Mouse (Mus musculus): ENCODE data around the gene Supt20. TPM values are rescaled to one million over a fixed set of nuclear protein-coding genes. Genes with fewer than 3 reads are reported as not detected.

Supt20 gene
- total and polyA plus RNA-seq, 3 experiments: 31.6 to 66.6 TPM; not detected in 1

DNA sequence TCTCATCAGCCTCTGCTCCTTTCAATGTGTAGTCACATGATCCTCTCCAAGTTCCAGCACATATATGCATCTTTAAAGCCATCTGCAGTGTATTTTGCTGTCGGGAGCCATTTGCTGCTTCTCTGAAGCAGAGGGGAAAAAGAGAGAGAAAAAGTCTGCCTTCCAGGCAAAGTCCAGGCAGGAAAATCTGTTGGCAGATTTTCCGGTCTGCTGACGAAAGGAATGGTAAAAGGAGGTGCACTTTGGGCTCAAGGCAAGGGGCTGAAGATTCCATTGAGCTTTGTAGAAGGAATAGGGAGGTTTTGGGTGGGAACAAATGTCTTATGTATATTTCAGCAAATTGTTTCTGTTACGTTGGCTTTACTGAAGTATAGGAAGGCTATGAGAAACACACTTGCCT lies 41.0 kb upstream of the Supt20 start:
- H3K9ac ChIP-seq (ENCODE audit: control insufficient read depth, low read depth, low read length, poor library complexity, severe bottlenecking): no peak overlapping the region
- DNase-seq (ENCODE audit: low read depth, low spot score): no peak
- no peaks in the 10 kb centered on the region; a peak in 1 of 4 replicates for H3K4me1 ChIP-seq (ENCODE audit: control insufficient read depth in 1 of 2, insufficient read depth in 2 of 2, low read length in 2 of 2)
- no peaks in the 10 kb centered on the region for H3K79me2 ChIP-seq (ENCODE audit: control insufficient read depth, insufficient read depth, low read length, poor library complexity)
- TF ChIP-seq POLR2AphosphoS2 (IDR thresholded peaks at IDR 0.05; ENCODE audit: low read length) (no peak), ZC3H11A (IDR thresholded peaks at IDR 0.05; ENCODE audit: low read depth, low read length) (no peak), USF1 (IDR thresholded peaks at IDR 0.05; ENCODE audit: low read depth, low read length) (no peak), MXI1 (IDR thresholded peaks at IDR 0.05; ENCODE audit: low read depth, low read length) (no peak), SMC3 (IDR thresholded peaks at IDR 0.05; ENCODE audit: low read depth, low read length) (no peak), SIN3A (IDR thresholded peaks at IDR 0.05; ENCODE audit: low read length) (no peak), RAD21 (IDR thresholded peaks at IDR 0.05; ENCODE audit: low read depth, low read length) (no peak), ZNF384 (IDR thresholded peaks at IDR 0.05; ENCODE audit: low read depth, low read length) (no peak), MAFK (IDR thresholded peaks at IDR 0.05; ENCODE audit: borderline replicate concordance, low read depth, low read length) (no peak), TBP (IDR thresholded peaks at IDR 0.05; ENCODE audit: low read depth, low read length) (no peak), EP300 (IDR thresholded peaks at IDR 0.05; ENCODE audit: low read depth in 1 of 2, low read length in 2 of 2) (no peak), BHLHE40 (IDR thresholded peaks at IDR 0.05; ENCODE audit: borderline replicate concordance, low read depth, low read length) (no peak), MAX (IDR thresholded peaks at IDR 0.05; ENCODE audit: low read length) (no peak), USF2 (IDR thresholded peaks at IDR 0.05; ENCODE audit: borderline replicate concordance in 1 of 2, insufficient read depth in 1 of 2, low read depth in 1 of 2, low read length in 2 of 2) (no peak), MEF2A (IDR thresholded peaks at IDR 0.05; ENCODE audit: extremely low read depth, insufficient replicate concordance, low read depth, low read length, poor library complexity, severe bottlenecking) (no peak), CHD1 (IDR thresholded peaks at IDR 0.05; ENCODE audit: low read depth, low read length) (no peak), POLR2A (IDR thresholded peaks at IDR 0.05; ENCODE audit: control insufficient read depth in 1 of 2, insufficient read depth in 1 of 2, low read depth in 1 of 2, low read length in 2 of 2, poor library complexity in 1 of 2) (no peak), NELFE (IDR thresholded peaks at IDR 0.05; ENCODE audit: low read depth, low read length) (no peak), CHD2 (IDR thresholded peaks at IDR 0.05; ENCODE audit: low read length) (no peak)
- H3K36me3 ChIP-seq (ENCODE audit: control insufficient read depth in 1 of 2, insufficient read depth in 2 of 2, low read length in 2 of 2): 0 out of 4 replicates have a peak, but pooled peaks cover 0 to 2% of the 10 kb centered on the region in 2 experiments
- H3K27ac ChIP-seq (ENCODE audit: control insufficient read depth, low read depth, low read length): no peak overlapping the region
- no peak overlapping the region for H3K4me3 ChIP-seq (ENCODE audit: control insufficient read depth in 1 of 2, insufficient read depth in 1 of 2, low read depth in 2 of 2, low read length in 2 of 2)
- no peaks in the 10 kb centered on the region for H3K9me3 ChIP-seq (replicated peaks; ENCODE audit: insufficient read depth, low read length)
- no peaks in the 10 kb centered on the region; a peak in 1 of 4 replicates for H3K27me3 ChIP-seq (ENCODE audit: control insufficient read depth in 1 of 2, insufficient read depth in 2 of 2, low read length in 2 of 2)

DNA sequence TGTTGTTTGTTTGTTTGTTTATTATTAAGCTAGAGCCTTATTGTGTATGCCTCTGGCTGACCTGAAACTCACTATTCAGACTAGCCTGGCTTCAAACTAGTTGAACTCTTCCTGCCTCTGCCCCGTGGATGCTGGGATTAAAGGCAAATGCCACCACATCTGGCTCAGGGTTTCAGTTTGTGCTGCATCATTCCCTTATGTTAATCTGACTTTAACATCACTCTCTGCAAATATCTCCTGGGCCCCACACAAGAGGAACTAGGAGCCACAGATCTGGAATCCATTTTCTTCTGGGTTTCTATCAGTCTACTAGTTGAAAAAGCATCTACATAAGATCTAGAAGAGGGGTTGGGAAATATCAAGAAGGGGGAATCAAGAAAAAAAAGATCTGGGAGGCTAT lies 38.4 kb upstream of the Supt20 start:
- Histone ChIP-seq H3K9me3 (replicated peaks; ENCODE audit: insufficient read depth, low read length) (no peaks in the 10 kb centered on the region), H3K27ac (ENCODE audit: control insufficient read depth, low read depth, low read length) (no peak overlapping the region), H3K36me3 (ENCODE audit: control insufficient read depth in 1 of 2, insufficient read depth in 2 of 2, low read length in 2 of 2) (0 out of 4 replicates have a peak, but pooled peaks cover 0 to 2% of the 10 kb centered on the region in 2 experiments), H3K79me2 (ENCODE audit: control insufficient read depth, insufficient read depth, low read length, poor library complexity) (no peaks in the 10 kb centered on the region), H3K27me3 (ENCODE audit: control insufficient read depth in 1 of 2, insufficient read depth in 2 of 2, low read length in 2 of 2) (no peaks in the 10 kb centered on the region; a peak in 1 of 4 replicates), H3K4me3 (ENCODE audit: control insufficient read depth in 1 of 2, insufficient read depth in 1 of 2, low read depth in 2 of 2, low read length in 2 of 2) (no peak overlapping the region), H3K4me1 (ENCODE audit: control insufficient read depth in 1 of 2, insufficient read depth in 2 of 2, low read length in 2 of 2) (no peaks in the 10 kb centered on the region; a peak in 1 of 4 replicates), H3K9ac (ENCODE audit: control insufficient read depth, low read depth, low read length, poor library complexity, severe bottlenecking) (no peak overlapping the region)
- TF ChIP-seq ELF1 (IDR thresholded peaks at IDR 0.05; ENCODE audit: low read depth, low read length) (no peak), EP300 (IDR thresholded peaks at IDR 0.05; ENCODE audit: low read depth in 1 of 2, low read length in 2 of 2) (peak; percentile 50 to 65; a peak in 3 of 4 replicates), RCOR1 (IDR thresholded peaks at IDR 0.05; ENCODE audit: low read depth, low read length) (no peak), CTCF (IDR thresholded peaks at IDR 0.05 in 2 of 3, conservative IDR thresholded peaks at IDR 0.05 in 1 of 3; ENCODE audit: control insufficient read depth in 1 of 3, insufficient read depth in 1 of 3, low read depth in 2 of 3, low read length in 3 of 3, poor library complexity in 1 of 3, severe bottlenecking in 1 of 3) (no peak), TCF12 (IDR thresholded peaks at IDR 0.05; ENCODE audit: low read depth, low read length) (peak; percentile 40; the same call in 1 of the 2 replicates), ZKSCAN1 (IDR thresholded peaks at IDR 0.05; ENCODE audit: low read depth, low read length) (no peak), TAL1 (IDR thresholded peaks at IDR 0.05; ENCODE audit: low read length) (no peak), GABPA (IDR thresholded peaks at IDR 0.05; ENCODE audit: low read depth, low read length) (no peak), SIN3A (IDR thresholded peaks at IDR 0.05; ENCODE audit: low read length) (no peak), RAD21 (IDR thresholded peaks at IDR 0.05; ENCODE audit: low read depth, low read length) (no peak)
- DNase-seq (ENCODE audit: low read depth, low spot score): peak; percentile 25
